Mouse (Mus musculus) testis, postnatal 14 days (tissue): ENCODE measurements around the gene Slc6a2.

ENCODE experiments used
- DNase-seq: peaks from one replicate; pipeline ENCODE4 v3.0.0; 2021; ENCODE audit warnings: low spot score

Gene Slc6a2

GRCm38 (mm10) chr8:93038831-93039230 is 79.0 kb downstream of the Slc6a2 start:
- no peak for DNase-seq

GRCm38 (mm10) chr8:93040256-93040655 is 80.4 kb downstream of the Slc6a2 start:
- no peak for DNase-seq

GRCm38 (mm10) chr8:93040776-93041567 is 81.1 kb downstream of the Slc6a2 start:
- DNase-seq: no peak

GRCm38 (mm10) chr8:93043083-93043482 is 83.2 kb downstream of the Slc6a2 start:
- no peak for DNase-seq

- no peak for DNase-seq
These were observed 88.2 kb downstream of the Slc6a2 start, which contains the start of gene Ces1a for GRCm38 (mm10) chr8:93048092-93048491. Gene Ces1a, minus strand, starts transcription at chr8:93048192.

GRCm38 (mm10) chr8:93048510-93049416 is 88.9 kb downstream of the Slc6a2 start:
- DNase-seq: no peak
